Mouse (Mus musculus): Measurements from ENCODE around the gene Hcar1. TPM values are rescaled to one million over a fixed set of nuclear protein-coding genes. Genes with fewer than 3 reads are reported as not detected.

Gene Hcar1
- polyA plus RNA-seq, 1 experiment from 2014 or later, result 1.2 TPM

- 61% methylated on average over 6 of the region's 6 CpGs for WGBS
- Histone ChIP-seq H3K9me3 (ENCODE audit: control insufficient read depth, low read length) (no peaks in the 10 kb centered on the region), H3K4me3 (ENCODE audit: low read length) (no peak overlapping the region), H3K36me3 (ENCODE audit: control insufficient read depth, insufficient read depth, low read length) (no peaks in the 10 kb centered on the region), H3K4me1 (replicated peaks; ENCODE audit: control insufficient read depth, insufficient read depth, low read length) (no peaks in the 10 kb centered on the region), H3K27ac (ENCODE audit: low read length) (no peak overlapping the region), H3K27me3 (ENCODE audit: control insufficient read depth, insufficient read depth, low read depth, low read length) (no peaks in the 10 kb centered on the region), H3K9ac (ENCODE audit: low read length) (no peak overlapping the region), H3K4me2 (ENCODE audit: low read depth, low read length) (no peak overlapping the region)
- no peak for ATAC-seq (ENCODE audit: low read depth)
Measured at GRCm38 (mm10) chr5:123827659-123828091, 52.1 kb downstream of the Hcar1 start.

Other genes starting within 250 kb of the Hcar1 start
- gene Clip1, start 195.4 kb downstream of the Hcar1 start, polyA plus RNA-seq (2015; fragmentation: Nextera tagmentation; extraction: Ambion mirVana), result 35.7 and 37.9 TPM in 2 replicates
- 75.9 and 76.4 TPM in 2 replicates for gene Zcchc8, start 158.9 kb downstream of the Hcar1 start, polyA plus RNA-seq (2015; fragmentation: Nextera tagmentation; extraction: Ambion mirVana)
- gene Rsrc2, start 130.6 kb downstream of the Hcar1 start, polyA plus RNA-seq (2015; fragmentation: Nextera tagmentation; extraction: Ambion mirVana), result 110 and 116 TPM in 2 replicates
- 28.6 and 32.4 TPM in 2 replicates for gene Kntc1, start 130.3 kb downstream of the Hcar1 start, polyA plus RNA-seq (2015; fragmentation: Nextera tagmentation; extraction: Ambion mirVana)
- gene Hcar2, start 14.5 kb downstream of the Hcar1 start, polyA plus RNA-seq (2015; fragmentation: Nextera tagmentation; extraction: Ambion mirVana), result 0.30 and 0.49 TPM in 2 replicates
- 92.8 and 118 TPM in 2 replicates for gene Denr, start 27.2 kb upstream of the Hcar1 start, polyA plus RNA-seq (2015; fragmentation: Nextera tagmentation; extraction: Ambion mirVana)
- 2.0 and 2.3 TPM in 2 replicates for gene Gm43518, start 47.4 kb upstream of the Hcar1 start, polyA plus RNA-seq (2015; fragmentation: Nextera tagmentation; extraction: Ambion mirVana)
- gene Ccdc62, start 50.7 kb upstream of the Hcar1 start, polyA plus RNA-seq (2015; fragmentation: Nextera tagmentation; extraction: Ambion mirVana), result 7.7 and 8.0 TPM in 2 replicates
- gene Hip1r, start 93.6 kb upstream of the Hcar1 start, polyA plus RNA-seq (2015; fragmentation: Nextera tagmentation; extraction: Ambion mirVana), result 13.8 and 14.5 TPM in 2 replicates
- gene Vps37b, start 152.2 kb upstream of the Hcar1 start, polyA plus RNA-seq (2015; fragmentation: Nextera tagmentation; extraction: Ambion mirVana), result 39.2 and 41.6 TPM in 2 replicates
- 2.7 and 3.8 TPM in 2 replicates for gene Abcb9, start 215.8 kb upstream of the Hcar1 start, polyA plus RNA-seq (2015; fragmentation: Nextera tagmentation; extraction: Ambion mirVana)
- 29.7 and 33.1 TPM in 2 replicates for gene Ogfod2, start 232.3 kb upstream of the Hcar1 start, polyA plus RNA-seq (2015; fragmentation: Nextera tagmentation; extraction: Ambion mirVana)
- 98.8 and 99.9 TPM in 2 replicates for gene Arl6ip4, start 236.1 kb upstream of the Hcar1 start, polyA plus RNA-seq (2015; fragmentation: Nextera tagmentation; extraction: Ambion mirVana)